ENCODE assay signal across 9 mouse cellular contexts in the genomic region with DNA sequence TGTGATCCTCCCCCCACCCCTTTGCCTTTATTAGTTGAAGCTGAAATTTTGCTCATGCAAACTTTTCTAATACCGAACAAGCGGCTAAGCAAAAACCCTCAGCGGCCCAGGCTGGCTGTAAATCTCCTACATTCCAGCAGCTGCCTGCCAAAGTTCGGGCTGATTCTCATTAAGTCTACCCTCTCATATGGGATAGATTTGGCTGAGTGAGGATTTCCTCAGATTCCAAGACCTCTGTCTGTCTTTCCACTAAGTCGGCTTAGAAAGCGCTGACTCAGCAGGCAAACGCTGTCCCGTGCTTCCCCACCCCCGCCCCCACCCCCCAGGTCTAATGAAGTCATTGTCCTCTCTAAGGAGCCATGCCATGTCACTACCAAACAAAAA. TPM values are rescaled to one million over a fixed set of nuclear protein-coding genes. Genes with fewer than 3 reads are reported as not detected.
A peak's percentile ranks its signal among the peaks of the same experiment; 100 is the strongest.
DNase-seq lines count a peak whose midpoint lies in the region; ATAC-seq and TF ChIP-seq lines count a peak whose summit lies in the region.
"Had no signal": no experiment of that assay in that cellular context is flagged by ENCODE, and none has a peak within 500 bp of the region (broad histone marks: within the 10 kb centered on the region; RNA-seq: fewer than 3 reads in every experiment).

No protein-coding gene starts in this region.

- peak; percentile 41 for ATAC-seq in lung, postnatal 0 days
- ATAC-seq in embryonic facial prominence, embryonic 11.5 days (replicated peaks; ENCODE audit: insufficient number of reproducible peaks, low FRiP score, low TSS enrichment, low read depth) = peak; percentile 65; the same call in 1 of the 2 replicates
- no peak for ATAC-seq in hindbrain, embryonic 15.5 days (ENCODE audit: low FRiP score, low read depth)
- ATAC-seq in erythroblast, adult 5-6 weeks (replicated peaks; ENCODE audit: low FRiP score, poor library complexity, severe bottlenecking) = no peak

- no peak overlapping the region for H3K4me3 ChIP-seq in lung, postnatal 0 days (ENCODE audit: low read depth, low read length)
- H3K4me3 ChIP-seq in embryonic facial prominence, embryonic 11.5 days (ENCODE audit: low read depth, low read length) = no peak overlapping the region
- H3K4me3 ChIP-seq in hindbrain, embryonic 15.5 days = no peak overlapping the region
- H3K4me3 ChIP-seq: neural tube, embryonic 13.5 days had no signal

- H3K4me2 ChIP-seq in lung, postnatal 0 days (replicated peaks; ENCODE audit: low read depth, low read length) = no peak overlapping the region
- no peak overlapping the region for H3K4me2 ChIP-seq in embryonic facial prominence, embryonic 11.5 days (ENCODE audit: low read depth, low read length)
- H3K4me2 ChIP-seq in hindbrain, embryonic 15.5 days = peak overlapping the region; percentile 2; the same call in 1 of the 2 replicates
- H3K4me2 ChIP-seq: neural tube, embryonic 13.5 days had no signal

- peak; percentile 41 for DNase-seq in lung, postnatal 0 days (ENCODE audit: low spot score)
- no peak for DNase-seq in lung, postnatal 14 days
- peak; percentile 89 for DNase-seq in embryonic facial prominence, embryonic 11.5 days (ENCODE audit: low spot score)
- peak; percentile 22 to 37 for DNase-seq in lung, postnatal 4 days
- DNase-seq in spleen, postnatal 14 days (ENCODE audit: low spot score in 2 of 2) = no peak
- no peak for DNase-seq in cerebellum, postnatal 14 days

- TF ChIP-seq EP300 in lung, postnatal 0 days (IDR thresholded peaks at IDR 0.05) = no peak

- no peaks in the 10 kb centered on the region for H3K27me3 ChIP-seq in lung, postnatal 0 days (replicated peaks; ENCODE audit: insufficient read depth, low read length)
- H3K27me3 ChIP-seq in embryonic facial prominence, embryonic 11.5 days (ENCODE audit: control insufficient read depth, insufficient read depth, low read length) = no peaks in the 10 kb centered on the region
- H3K27me3 ChIP-seq in hindbrain, embryonic 15.5 days = no peaks in the 10 kb centered on the region
- H3K27me3 ChIP-seq: neural tube, embryonic 13.5 days had no signal

- no peaks in the 10 kb centered on the region for H3K9me3 ChIP-seq in lung, postnatal 0 days (ENCODE audit: low read length)
- no peaks in the 10 kb centered on the region for H3K9me3 ChIP-seq in embryonic facial prominence, embryonic 11.5 days (replicated peaks; ENCODE audit: control insufficient read depth, low read length)
- H3K9me3 ChIP-seq in hindbrain, embryonic 15.5 days = no peaks in the 10 kb centered on the region
- H3K9me3 ChIP-seq: neural tube, embryonic 13.5 days had no signal

- no peak overlapping the region for H3K9ac ChIP-seq in lung, postnatal 0 days (replicated peaks; ENCODE audit: low read depth)
- H3K9ac ChIP-seq in embryonic facial prominence, embryonic 11.5 days (replicated peaks; ENCODE audit: low read length) = no peak overlapping the region
- no peak overlapping the region for H3K9ac ChIP-seq in hindbrain, embryonic 15.5 days
- H3K9ac ChIP-seq: neural tube, embryonic 13.5 days had no signal

- no peak for TF ChIP-seq CTCF in lung, postnatal 0 days (IDR thresholded peaks at IDR 0.05)

- H3K4me1 ChIP-seq in lung, postnatal 0 days (ENCODE audit: insufficient read depth, low read depth, low read length) = peaks cover 8% of the 10 kb centered on the region; the same call in 1 of the 2 replicates
- H3K4me1 ChIP-seq in embryonic facial prominence, embryonic 11.5 days (ENCODE audit: control insufficient read depth, insufficient read depth, low read length) = peaks cover 3% of the 10 kb centered on the region; the same call in 1 of the 2 replicates
- no peaks in the 10 kb centered on the region for H3K4me1 ChIP-seq in hindbrain, embryonic 15.5 days (replicated peaks)

- no peaks in the 10 kb centered on the region for H3K36me3 ChIP-seq in lung, postnatal 0 days (ENCODE audit: insufficient read depth, low read length)
- H3K36me3 ChIP-seq in embryonic facial prominence, embryonic 11.5 days (replicated peaks; ENCODE audit: control insufficient read depth, insufficient read depth, low read depth, low read length) = no peaks in the 10 kb centered on the region
- no peaks in the 10 kb centered on the region for H3K36me3 ChIP-seq in hindbrain, embryonic 15.5 days
- H3K36me3 ChIP-seq: neural tube, embryonic 13.5 days had no signal

- H3K27ac ChIP-seq in lung, postnatal 0 days (ENCODE audit: low read length) = no peak overlapping the region
- H3K27ac ChIP-seq in embryonic facial prominence, embryonic 11.5 days (replicated peaks; ENCODE audit: low read depth, low read length) = peak overlapping the region; percentile 52; the same call in 1 of the 2 replicates
- H3K27ac ChIP-seq in hindbrain, embryonic 15.5 days (replicated peaks) = no peak overlapping the region
- H3K27ac ChIP-seq: neural tube, embryonic 13.5 days had no signal

- WGBS in lung, postnatal 0 days = 22% methylated on average over 9 of the region's 9 CpGs
- WGBS in embryonic facial prominence, embryonic 11.5 days = 5% methylated on average over 9 of the region's 9 CpGs
- 25% methylated on average over 9 of the region's 9 CpGs for WGBS in hindbrain, embryonic 15.5 days

RNA-seq across cellular contexts. Expression of a gene that starts 55.2 kb away (rescaled TPM):
- polyA plus RNA-seq in lung, postnatal 0 days (2015; fragmentation: Nextera tagmentation; extraction: Ambion mirVana) = 86.9 and 130 TPM in 2 replicates
- polyA plus RNA-seq in embryonic facial prominence, embryonic 11.5 days (2014; fragmentation: Nextera tagmentation; extraction: Ambion mirVana) = 40.2 and 42.9 TPM in 2 replicates
- 36.6 and 41.5 TPM in 2 replicates for polyA plus RNA-seq in hindbrain, embryonic 15.5 days (2015; fragmentation: Nextera tagmentation; extraction: Ambion mirVana)
- 2.1 and 6.9 TPM in 2 replicates for total RNA-seq in erythroblast, adult 5-6 weeks (2015; ENCODE audit: low replicate concordance)
- total RNA-seq in erythroblast, adult 5-6 weeks (2017; ENCODE audit: low replicate concordance) = 5.3 and 7.2 TPM in 2 replicates

Comparison
In these comparisons a context has a peak if more than half of its experiments do, and no peak if none do; other contexts are left out.
1. DNase-seq: peak in lung, postnatal 0 days (single experiment), embryonic facial prominence, embryonic 11.5 days (single experiment) and lung, postnatal 4 days (2 of 2); none in lung, postnatal 14 days (single experiment), spleen, postnatal 14 days (0 of 2) and cerebellum, postnatal 14 days (0 of 2).
2. ATAC-seq: peak in lung, postnatal 0 days (single experiment) and embryonic facial prominence, embryonic 11.5 days (single experiment); none in hindbrain, embryonic 15.5 days (single experiment) and erythroblast, adult 5-6 weeks (single experiment).